Mouse (Mus musculus): ENCODE data around the gene Pla1a. TPM values are rescaled to one million over a fixed set of nuclear protein-coding genes. Genes with fewer than 3 reads are reported as not detected.

Gene Pla1a
- total RNA-seq, 2 experiments from 2014 or later, result 0.67 to 1.3 TPM

- intact Hi-C loops (cut with DNase I), result no loop called here
- peak in 1 of 2 experiments; percentile 65 for DNase-seq (ENCODE audit: extremely low spot score in 1 of 2, low spot score in 2 of 2)
Measured at GRCm38 (mm10) chr16:38396155-38396554, 36.8 kb downstream of the Pla1a start.

- no peak for DNase-seq (ENCODE audit: extremely low spot score in 1 of 2, low spot score in 2 of 2)
- intact Hi-C loops (cut with DNase I), result no loop called here
Measured at GRCm38 (mm10) chr16:38395060-38395730, 37.8 kb downstream of the Pla1a start.

GRCm38 (mm10) chr16:38394191-38394618 lies 38.7 kb downstream of the Pla1a start:
- intact Hi-C loops (cut with DNase I), result no loop called here
- no peak for DNase-seq (ENCODE audit: extremely low spot score in 1 of 2, low spot score in 2 of 2)

DNA sequence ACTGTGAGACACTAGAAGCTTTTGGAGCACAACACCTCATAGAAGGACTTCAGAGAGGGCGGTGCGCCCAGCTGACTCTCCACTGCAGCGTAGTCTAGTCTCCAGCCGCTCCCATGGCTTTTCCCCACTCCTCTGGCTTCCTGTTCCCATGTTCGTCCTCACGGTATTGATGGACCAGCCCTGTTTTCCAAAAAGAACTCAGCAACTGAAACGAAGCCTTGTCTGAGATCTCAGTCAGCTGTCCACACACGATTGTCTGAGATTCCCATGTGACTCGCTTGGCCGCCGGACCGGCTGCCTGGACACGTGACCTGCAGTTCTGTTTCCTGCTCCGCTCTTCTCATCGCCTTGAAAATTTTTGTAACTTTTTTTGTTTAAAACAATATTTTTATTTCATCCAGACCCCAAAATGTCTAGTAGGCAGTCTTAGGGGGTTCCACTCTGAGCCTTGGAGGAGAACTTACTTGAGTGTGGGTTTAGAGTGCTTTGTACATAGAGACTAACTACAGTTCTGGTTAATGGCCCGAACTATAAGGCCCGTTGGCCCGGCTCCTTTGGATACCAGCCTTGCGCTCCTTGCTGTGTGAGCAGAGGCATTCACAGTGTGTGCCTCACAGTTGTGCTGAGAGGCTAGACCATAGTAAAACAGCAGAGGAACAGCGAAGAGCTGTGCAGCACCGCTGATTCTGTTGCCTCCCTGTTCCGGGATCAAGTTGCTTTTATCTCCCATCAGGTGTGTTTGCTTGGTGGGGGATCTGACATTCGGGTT lies 40.6 kb downstream of the Pla1a start:
- intact Hi-C loops (cut with DNase I), result no loop called here
- DNase-seq (ENCODE audit: extremely low spot score in 1 of 2, low spot score in 2 of 2), result peak in 1 of 2 experiments; percentile 63

GRCm38 (mm10) chr16:38390322-38390721 lies 42.6 kb downstream of the Pla1a start:
- no peak for DNase-seq (ENCODE audit: extremely low spot score in 1 of 2, low spot score in 2 of 2)
- intact Hi-C loops (cut with DNase I), result no loop called here

DNA sequence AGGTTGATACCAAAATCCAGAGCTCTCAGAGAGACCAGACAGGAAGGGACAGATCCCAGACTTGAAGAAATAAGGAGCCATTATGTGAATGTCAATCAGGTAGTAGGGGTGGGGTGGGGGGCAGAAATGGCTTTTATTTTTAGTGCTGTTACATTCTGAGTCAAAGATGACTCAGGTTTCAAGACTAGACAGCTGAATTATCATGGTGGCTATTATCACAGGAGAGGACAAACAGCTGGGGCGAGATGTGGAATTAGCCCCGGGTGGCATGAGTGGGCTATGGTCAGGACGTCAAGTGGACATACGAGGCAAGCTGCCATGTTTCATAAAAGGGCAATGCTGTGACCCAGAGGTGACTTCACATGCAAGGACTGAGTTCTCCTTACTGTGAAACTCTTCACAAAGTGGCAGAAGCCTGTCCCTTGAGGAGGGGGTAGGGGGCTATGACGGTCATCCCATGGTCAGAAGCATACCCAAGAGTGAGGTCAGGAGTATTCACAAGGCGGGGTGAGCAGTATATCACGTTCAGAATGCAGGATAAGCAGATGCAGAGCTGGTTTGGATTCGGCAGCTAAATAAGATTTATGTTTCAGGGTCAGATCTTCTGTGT lies 43.6 kb downstream of the Pla1a start:
- intact Hi-C loops (cut with DNase I), result no loop called here
- no peak for DNase-seq (ENCODE audit: extremely low spot score in 1 of 2, low spot score in 2 of 2)

- intact Hi-C loops (cut with DNase I), result no loop called here
- no peak for DNase-seq (ENCODE audit: extremely low spot score in 1 of 2, low spot score in 2 of 2)
Measured at GRCm38 (mm10) chr16:38388757-38389156, 44.2 kb downstream of the Pla1a start.

- intact Hi-C loops (cut with DNase I), result no loop called here
- DNase-seq (ENCODE audit: extremely low spot score in 1 of 2, low spot score in 2 of 2), result no peak
Measured at GRCm38 (mm10) chr16:38387389-38387788, 45.6 kb downstream of the Pla1a start.

GRCm38 (mm10) chr16:38385700-38386099 lies 47.2 kb downstream of the Pla1a start:
- intact Hi-C loops (cut with DNase I), result no loop called here
- no peak for DNase-seq (ENCODE audit: extremely low spot score in 1 of 2, low spot score in 2 of 2)

GRCm38 (mm10) chr16:38385184-38385634 lies 47.7 kb downstream of the Pla1a start:
- intact Hi-C loops (cut with DNase I), result no loop called here
- no peak for DNase-seq (ENCODE audit: extremely low spot score in 1 of 2, low spot score in 2 of 2)

GRCm38 (mm10) chr16:38383683-38384082 lies 49.3 kb downstream of the Pla1a start:
- DNase-seq (ENCODE audit: extremely low spot score in 1 of 2, low spot score in 2 of 2), result no peak
- intact Hi-C loops (cut with DNase I), result no loop called here

GRCm38 (mm10) chr16:38379926-38380325 lies 53.0 kb downstream of the Pla1a start:
- DNase-seq (ENCODE audit: extremely low spot score in 1 of 2, low spot score in 2 of 2), result no peak
- intact Hi-C loops (cut with DNase I), result no loop called here

GRCm38 (mm10) chr16:38379493-38379892 lies 53.5 kb downstream of the Pla1a start:
- no peak for DNase-seq (ENCODE audit: extremely low spot score in 1 of 2, low spot score in 2 of 2)
- intact Hi-C loops (cut with DNase I), result no loop called here

DNA sequence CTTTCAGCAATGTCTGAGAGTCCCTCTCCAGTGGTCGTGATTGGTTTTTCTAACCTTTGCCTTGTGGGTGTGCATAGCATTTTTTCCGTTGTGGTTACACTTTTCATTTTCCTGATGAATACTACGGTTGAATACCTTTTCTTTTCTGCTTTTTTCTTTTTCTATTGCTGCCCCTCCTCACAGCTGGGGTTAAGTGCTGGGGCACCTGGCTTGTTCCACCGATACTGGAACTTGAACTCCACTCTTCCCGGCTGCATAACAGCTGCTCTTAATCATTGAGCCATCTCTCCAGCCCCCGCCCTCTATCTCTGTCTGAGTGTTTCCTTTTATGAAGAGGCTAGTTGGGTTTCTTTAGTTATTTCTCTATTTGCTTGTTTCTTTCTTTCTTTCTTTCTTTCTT lies 53.9 kb downstream of the Pla1a start:
- intact Hi-C loops (cut with DNase I), result no loop called here
- DNase-seq (ENCODE audit: extremely low spot score in 1 of 2, low spot score in 2 of 2), result no peak

DNA sequence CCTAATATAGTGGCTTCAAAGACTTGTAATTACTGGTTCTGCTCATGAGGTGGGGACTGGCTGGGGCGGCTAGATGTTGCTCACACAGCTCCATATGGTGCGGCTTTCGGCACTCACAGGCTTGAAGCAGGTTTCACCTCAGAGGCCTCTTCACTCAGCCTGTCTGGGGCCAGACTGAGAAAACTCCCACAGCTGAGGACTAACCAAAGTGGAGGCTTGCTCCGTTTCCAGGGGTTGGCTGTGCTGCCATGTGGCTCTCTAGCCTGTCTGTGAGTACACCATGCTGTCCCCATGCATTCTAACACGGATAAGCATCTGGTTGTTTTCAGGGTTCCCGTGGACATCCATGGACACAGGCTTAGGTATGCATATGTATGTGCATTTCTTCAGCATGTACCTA lies 54.4 kb downstream of the Pla1a start:
- intact Hi-C loops (cut with DNase I), result no loop called here
- DNase-seq (ENCODE audit: extremely low spot score in 1 of 2, low spot score in 2 of 2), result no peak

GRCm38 (mm10) chr16:38377546-38377945 lies 55.4 kb downstream of the Pla1a start:
- intact Hi-C loops (cut with DNase I), result no loop called here
- DNase-seq (ENCODE audit: extremely low spot score in 1 of 2, low spot score in 2 of 2), result no peak

GRCm38 (mm10) chr16:38376841-38377249 lies 56.1 kb downstream of the Pla1a start:
- no peak for DNase-seq (ENCODE audit: extremely low spot score in 1 of 2, low spot score in 2 of 2)
- intact Hi-C loops (cut with DNase I), result no loop called here

DNA sequence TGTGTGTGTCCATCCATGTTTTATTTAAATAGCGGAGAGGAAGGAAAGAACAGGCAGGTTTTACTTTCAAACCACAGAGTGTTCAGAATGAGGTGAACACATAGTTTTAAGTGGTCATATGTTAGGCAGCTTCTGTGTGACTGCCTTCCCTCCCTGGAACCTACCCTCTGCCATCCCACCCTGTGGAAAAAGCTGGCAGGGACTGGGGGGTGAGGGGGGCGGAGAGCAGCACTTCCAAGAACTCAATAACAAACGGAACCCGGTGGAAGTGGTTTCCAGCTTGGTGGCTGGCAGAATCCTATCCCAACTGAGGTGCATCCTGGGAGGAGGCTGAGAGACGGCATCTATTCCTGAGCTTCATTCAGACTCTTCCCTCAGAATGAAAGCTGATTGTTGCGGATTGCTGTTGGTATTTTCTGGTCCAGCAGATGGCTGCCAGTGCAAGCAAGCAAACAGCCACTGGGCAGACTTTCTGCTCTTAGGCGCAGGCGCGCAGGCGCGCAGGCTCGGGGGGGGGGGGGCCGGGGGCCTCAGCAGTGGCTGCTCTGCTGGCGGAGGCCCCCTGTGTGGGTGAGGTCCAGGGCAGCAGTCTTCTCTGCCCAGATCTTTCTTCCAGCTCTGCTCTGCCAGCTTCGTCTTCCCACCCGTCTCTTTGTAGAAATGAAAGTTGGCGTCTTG lies 56.6 kb downstream of the Pla1a start:
- intact Hi-C loops (cut with DNase I), result no loop called here
- DNase-seq (ENCODE audit: extremely low spot score in 1 of 2, low spot score in 2 of 2), result peak; percentile 58 to 72

- no peak for DNase-seq (ENCODE audit: extremely low spot score in 1 of 2, low spot score in 2 of 2)
- intact Hi-C loops (cut with DNase I), result no loop called here
Measured at GRCm38 (mm10) chr16:38375182-38375581, 57.8 kb downstream of the Pla1a start.
